Mouse (Mus musculus): ENCODE data around the gene Magi1.

GRCm38 (mm10) chr6:94162918-94163317, 120.8 kb downstream of the Magi1 start:
- TF ChIP-seq CTCF (IDR thresholded peaks at IDR 0.05; ENCODE audit: low read depth, low read length) (no peak), POLR2A (IDR thresholded peaks at IDR 0.05; ENCODE audit: extremely low read depth, insufficient read depth, low read length) (no peak)
